Mouse (Mus musculus) stomach, embryonic 16.5 days (tissue): ENCODE data around the gene Zfp428. TPM values are rescaled to one million over a fixed set of nuclear protein-coding genes. Genes with fewer than 3 reads are reported as not detected.
A peak's percentile ranks its signal among the peaks of the same experiment; 100 is the strongest.
"Not testable (repeated sequence)": the region's sequence is repeated elsewhere in the genome, so short reads cannot be mapped to it uniquely, and the experiment has no call there.

ENCODE experiments used
- ATAC-seq: fragments of 200-750 bp; cut with Nextera tagmentation; 2 replicates; pipeline ENCODE4 v1.8.0; 2017; ENCODE audit warnings: moderate number of reproducible peaks, moderate TSS enrichment; ENCODE audit not compliant: insufficient read depth, low FRiP score
- H3K27ac ChIP-seq: fragments of 300-500 bp; sonication (generic); 2 replicates; pipeline ENCODE4 v1.5.1; 2014; ENCODE audit warnings: low read length
- H3K27me3 ChIP-seq: fragments of 300-500 bp; sonication (generic); 2 replicates; pipeline ENCODE4 v1.6.1; 2014; ENCODE audit warnings: low read length, control low read depth, mixed read lengths; ENCODE audit not compliant: control insufficient read depth, insufficient read depth
- H3K36me3 ChIP-seq: fragments of 300-500 bp; sonication (generic); 2 replicates; pipeline ENCODE4 v1.6.1; 2014; ENCODE audit warnings: low read length; ENCODE audit not compliant: control insufficient read depth, insufficient read depth
- H3K4me1 ChIP-seq: fragments of 300-500 bp; sonication (generic); 2 replicates; pipeline ENCODE4 v1.6.1; 2014; ENCODE audit warnings: low read length, control low read depth, mixed read lengths; ENCODE audit not compliant: control insufficient read depth, insufficient read depth
- H3K4me2 ChIP-seq: fragments of 300-500 bp; sonication (generic); 2 replicates; pipeline ENCODE4 v1.6.1; 2014; ENCODE audit warnings: low read depth, low read length, mixed read lengths
- H3K4me3 ChIP-seq: fragments of 300-500 bp; sonication (generic); replicated peaks from 2 replicates; pipeline ENCODE4 v1.5.1; 2014; ENCODE audit warnings: mild to moderate bottlenecking, low read length
- H3K9ac ChIP-seq: fragments of 300-500 bp; sonication (generic); 2 replicates; pipeline ENCODE4 v1.6.1; 2014; ENCODE audit warnings: low read length
- H3K9me3 ChIP-seq: fragments of 300-500 bp; sonication (generic); replicated peaks from 2 replicates; pipeline ENCODE4 v1.6.1; 2016; ENCODE audit warnings: low read length, control low read depth; ENCODE audit not compliant: control insufficient read depth
- WGBS: fragments of 180-500 bp; shearing (Covaris S2); extraction: QIAGEN DNeasy Blood & Tissue Kit; methylation state at CpG from one replicate; pipeline ENCODE4 v1.1.7; 2014; 5-methylcytosine and 5-hydroxymethylcytosine counted together
- polyA plus RNA-seq: library from polyadenylated mRNA; unstranded; fragments of >200 nt; fragmentation: Nextera tagmentation; extraction: Ambion mirVana; gene quantifications from 2 replicates; pipeline ENCODE4 v1.2.1, GENCODE M21; 2015

Gene Zfp428
- polyA plus RNA-seq, 1 experiment from 2014 or later: 24.6 TPM

DNA sequence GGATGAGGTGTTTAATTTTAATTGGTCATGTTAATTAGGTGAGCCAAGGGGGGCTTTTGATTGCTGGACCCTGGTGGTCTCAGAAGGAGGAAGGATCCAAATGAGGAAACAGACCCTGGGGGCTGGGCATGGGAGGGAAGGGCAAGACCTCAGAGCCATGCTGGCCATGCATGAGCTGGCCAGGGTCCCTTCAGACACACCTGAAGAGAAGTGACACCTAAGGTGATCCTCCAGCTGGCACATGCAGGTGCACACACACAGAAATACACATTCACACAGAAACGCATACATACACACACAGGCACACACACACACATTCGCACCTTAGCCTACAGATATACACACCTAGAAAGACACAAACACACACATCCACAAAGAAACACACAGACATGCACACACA, 27.1 kb upstream of the Zfp428 start:
- WGBS: 89% methylated on average over 2 of the region's 2 CpGs
- no peak for ATAC-seq
- no peak overlapping the region for H3K4me3 ChIP-seq
- H3K4me2 ChIP-seq: no peak overlapping the region
- no peaks in the 10 kb centered on the region for H3K36me3 ChIP-seq
- no peaks in the 10 kb centered on the region for H3K9me3 ChIP-seq
- peaks cover 7% of the 10 kb centered on the region; the same call in 1 of the 2 replicates for H3K27me3 ChIP-seq
- H3K4me1 ChIP-seq: peaks cover 14% of the 10 kb centered on the region
- H3K27ac ChIP-seq: no peak overlapping the region
- no peak overlapping the region for H3K9ac ChIP-seq

DNA sequence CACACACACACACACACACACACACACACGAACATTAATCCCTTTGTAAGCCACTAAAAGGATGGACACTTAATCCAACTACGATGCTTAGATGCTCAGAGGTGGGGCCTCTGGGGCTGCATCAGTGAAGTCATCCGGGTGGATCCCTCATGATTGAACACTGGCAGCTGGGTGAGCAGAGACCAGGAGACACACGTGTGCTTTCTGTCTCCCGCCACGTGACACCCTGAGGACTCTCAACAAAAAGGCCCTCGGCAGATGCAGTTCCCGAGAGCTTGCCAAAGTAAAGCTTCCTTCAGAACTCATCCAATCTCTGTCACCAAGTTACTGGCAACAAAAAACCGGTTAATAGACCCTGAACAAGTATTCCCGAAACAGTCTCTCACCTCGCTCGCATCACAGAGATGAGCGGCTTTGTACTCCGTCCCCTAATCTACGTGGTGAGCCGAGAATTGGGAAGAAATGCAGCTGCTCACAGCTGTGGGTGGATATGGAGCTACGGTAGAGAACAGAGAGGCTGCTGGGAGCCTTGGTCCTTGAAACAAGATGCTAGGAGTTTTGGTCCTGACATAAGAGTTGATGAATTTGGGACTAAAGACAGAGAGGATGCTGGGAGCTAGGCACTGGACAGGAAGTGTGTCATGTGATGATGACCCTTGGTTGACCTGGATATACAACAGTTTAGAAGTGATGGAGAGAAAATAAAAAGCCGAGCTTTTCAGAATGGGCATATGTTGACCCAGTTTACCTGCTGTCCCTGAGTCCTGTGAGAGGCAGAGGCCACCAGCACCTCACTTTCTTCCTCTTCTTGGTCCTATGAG, 26.5 kb upstream of the Zfp428 start:
- peak overlapping the region; percentile 35 for H3K27ac ChIP-seq

DNA sequence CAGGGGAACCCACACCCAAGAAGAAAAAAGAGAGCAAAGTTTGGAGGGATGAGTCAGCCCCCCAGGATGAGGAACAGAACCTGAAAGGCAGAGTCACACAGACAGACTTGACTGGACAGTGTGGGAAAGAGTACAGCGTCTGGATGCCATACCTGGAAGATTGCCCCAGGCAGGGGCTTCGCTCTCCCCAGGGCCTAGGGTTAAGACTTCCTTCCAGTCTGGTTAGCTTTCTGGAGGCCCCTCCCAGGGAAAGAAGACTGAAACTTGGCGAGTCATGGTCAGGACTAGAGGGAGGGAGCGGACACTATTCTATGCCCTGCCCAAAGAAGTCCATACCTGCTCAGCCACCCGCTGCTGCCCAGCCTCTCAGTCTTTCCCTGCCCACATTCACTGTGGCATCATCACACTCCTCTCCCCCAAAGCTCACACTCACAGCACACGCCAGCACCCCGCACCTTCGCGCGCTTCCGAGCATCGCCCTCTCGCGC, 25.8 kb upstream of the Zfp428 start:
- peak overlapping the region; percentile 35; the same call in 1 of the 2 replicates for H3K27ac ChIP-seq
- no peaks in the 10 kb centered on the region for H3K9me3 ChIP-seq
- H3K27me3 ChIP-seq: peaks cover 7% of the 10 kb centered on the region; the same call in 1 of the 2 replicates
- H3K9ac ChIP-seq: peak overlapping the region; percentile 80
- H3K4me3 ChIP-seq: peak overlapping the region; percentile 61
- ATAC-seq: peak; percentile 1; the same call in 1 of the 2 replicates
- H3K4me1 ChIP-seq: peaks cover 14% of the 10 kb centered on the region
- H3K36me3 ChIP-seq: no peaks in the 10 kb centered on the region
- 16% methylated on average over 14 of the region's 14 CpGs for WGBS
- H3K4me2 ChIP-seq: peak overlapping the region; percentile 97

More for the DNA sequence above, 26.5 kb upstream of the Zfp428 start:
- no peaks in the 10 kb centered on the region for H3K36me3 ChIP-seq
- H3K4me2 ChIP-seq: peak overlapping the region; percentile 97; the same call in 1 of the 2 replicates
- H3K9ac ChIP-seq: no peak overlapping the region
- no peaks in the 10 kb centered on the region for H3K9me3 ChIP-seq
- no peak for ATAC-seq
- 46% methylated on average over 18 of the region's 18 CpGs for WGBS
- H3K4me1 ChIP-seq: peaks cover 14% of the 10 kb centered on the region
- H3K4me3 ChIP-seq: no peak overlapping the region
- H3K27me3 ChIP-seq: peaks cover 7% of the 10 kb centered on the region; the same call in 1 of the 2 replicates

DNA sequence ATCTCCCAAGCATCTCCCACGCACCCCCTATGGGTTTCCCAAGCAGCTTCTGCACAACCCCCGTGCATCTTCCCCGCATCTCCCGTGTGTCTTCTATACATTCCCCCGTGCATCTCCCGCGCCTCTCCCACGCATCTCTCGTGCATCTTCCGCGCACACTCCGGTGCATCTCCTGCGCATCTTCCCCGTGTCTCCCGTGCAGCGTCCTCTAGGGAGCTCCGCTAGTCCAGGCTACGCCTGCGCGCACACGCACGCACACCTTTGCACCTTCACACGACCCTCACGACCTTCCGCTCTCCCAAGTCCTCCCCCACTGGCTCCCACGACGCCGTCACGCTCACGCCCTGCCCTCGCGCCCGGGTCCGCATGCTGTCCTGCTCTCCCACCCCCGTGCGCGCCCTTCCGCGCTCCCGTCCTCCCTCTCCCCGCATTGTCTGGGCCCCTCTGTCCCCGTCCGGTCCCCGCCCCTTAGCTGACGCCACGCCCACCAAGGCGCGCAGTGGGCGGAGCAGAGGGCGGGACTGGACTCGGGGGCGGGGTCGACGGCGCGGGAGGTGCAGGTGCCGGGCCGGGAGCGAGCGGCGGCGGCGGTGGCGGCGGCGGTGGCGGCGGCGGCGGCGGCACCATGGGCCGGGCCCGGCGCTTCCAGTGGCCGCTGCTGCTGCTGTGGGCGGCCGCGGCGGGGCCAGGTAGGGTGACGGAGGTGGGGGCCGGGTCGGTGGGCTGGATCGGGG, 25.2 kb upstream of the Zfp428 start, which contains the start of gene Cadm4:
TSS of gene Cadm4 (plus strand) at position 550 of the 734 bp plus-strand sequence.
- H3K9ac ChIP-seq: peak within 1 kb of the TSS; percentile 80
- H3K4me3 ChIP-seq: peak within 1 kb of the TSS; percentile 61
- peaks cover 14% of the 10 kb centered on the region for H3K4me1 ChIP-seq
- H3K36me3 ChIP-seq: no peaks in the 10 kb centered on the region
- H3K27me3 ChIP-seq: peaks cover 7% of the 10 kb centered on the region; the same call in 1 of the 2 replicates
- under 1% methylated on average over 71 of the region's 83 CpGs for WGBS
- H3K4me2 ChIP-seq: peak within 1 kb of the TSS; percentile 97
- peak; percentile 89 for ATAC-seq
- H3K9me3 ChIP-seq: no peaks in the 10 kb centered on the region
- peak within 1 kb of the TSS; percentile 33; the same call in 1 of the 2 replicates for H3K27ac ChIP-seq

DNA sequence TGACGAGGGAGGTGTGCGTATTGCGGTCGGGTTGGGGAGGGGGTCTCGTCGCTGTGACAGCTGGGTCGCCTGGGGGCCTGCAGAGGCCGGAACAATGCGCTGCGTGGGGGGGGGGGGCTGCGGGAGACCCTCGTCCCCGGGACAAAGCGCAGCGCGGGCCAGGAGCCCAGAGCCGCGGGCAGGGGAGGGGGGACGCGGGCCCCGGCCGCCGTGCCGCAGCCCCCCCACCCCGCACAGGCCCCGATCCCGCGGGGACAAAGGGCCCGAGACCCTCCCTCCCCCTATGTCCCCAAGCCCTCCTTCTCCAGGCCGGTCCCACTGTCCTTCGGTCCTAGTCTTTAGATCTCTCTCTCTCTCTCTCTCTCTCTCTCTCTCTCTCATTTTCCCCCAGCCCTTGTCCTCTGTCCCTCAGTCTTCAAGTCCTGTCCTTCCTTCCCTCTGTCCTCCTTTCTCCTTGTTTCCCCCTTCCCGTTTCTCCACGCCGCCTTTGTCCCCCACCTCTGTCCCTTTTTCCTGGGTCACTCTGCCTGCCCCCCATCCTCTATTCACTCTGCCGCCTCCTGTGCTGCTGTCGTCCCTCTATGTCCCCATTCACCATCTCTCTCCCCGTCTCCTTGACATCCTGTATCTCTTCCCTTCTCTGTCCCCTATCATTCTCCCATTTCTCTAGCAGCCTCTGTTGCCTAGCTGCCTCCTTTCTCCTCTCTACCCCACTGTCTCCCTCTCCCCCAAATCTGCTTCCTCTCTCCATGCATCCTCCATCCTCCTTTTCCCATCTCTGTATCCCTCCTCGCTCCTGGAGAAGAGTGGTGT, 24.4 kb upstream of the Zfp428 start:
- no peaks in the 10 kb centered on the region for H3K36me3 ChIP-seq
- H3K4me3 ChIP-seq: peak overlapping the region; percentile 61
- H3K4me2 ChIP-seq: peak overlapping the region; percentile 97
- no peaks in the 10 kb centered on the region for H3K9me3 ChIP-seq
- H3K4me1 ChIP-seq: peaks cover 17% of the 10 kb centered on the region
- no peak overlapping the region for H3K27ac ChIP-seq
- H3K9ac ChIP-seq: peak overlapping the region; percentile 80
- ATAC-seq: no peak
- H3K27me3 ChIP-seq: peaks cover 7% of the 10 kb centered on the region; the same call in 1 of the 2 replicates
- 5% methylated on average over 13 of the region's 38 CpGs for WGBS

DNA sequence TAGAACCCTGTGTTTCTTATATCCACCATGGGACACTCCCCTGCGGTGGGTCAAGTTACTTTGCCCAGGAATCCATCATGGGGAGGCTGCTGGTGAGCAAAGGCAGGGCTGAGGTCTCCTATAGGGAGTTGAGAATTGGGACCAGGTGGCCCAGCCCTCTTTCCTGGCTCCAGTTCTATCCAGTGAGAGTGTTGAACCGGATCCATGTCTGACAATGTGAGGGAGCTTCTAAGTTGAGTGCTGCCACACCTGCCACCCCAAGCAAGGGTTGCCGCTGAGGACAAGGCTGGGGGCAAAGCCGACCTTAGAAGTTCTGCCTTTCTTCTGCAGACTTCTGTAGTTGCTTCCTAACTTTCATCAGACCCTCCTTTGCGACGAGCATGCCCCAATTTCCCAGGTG, 23.5 kb upstream of the Zfp428 start:
- not testable (repeated sequence) for H3K9me3 ChIP-seq, ATAC-seq, H3K4me2 ChIP-seq, H3K9ac ChIP-seq, H3K27ac ChIP-seq, H3K27me3 ChIP-seq, H3K36me3 ChIP-seq, H3K4me3 ChIP-seq
- 55% methylated on average over 6 of the region's 6 CpGs for WGBS
- H3K4me1 ChIP-seq: peaks cover 17% of the 10 kb centered on the region

DNA sequence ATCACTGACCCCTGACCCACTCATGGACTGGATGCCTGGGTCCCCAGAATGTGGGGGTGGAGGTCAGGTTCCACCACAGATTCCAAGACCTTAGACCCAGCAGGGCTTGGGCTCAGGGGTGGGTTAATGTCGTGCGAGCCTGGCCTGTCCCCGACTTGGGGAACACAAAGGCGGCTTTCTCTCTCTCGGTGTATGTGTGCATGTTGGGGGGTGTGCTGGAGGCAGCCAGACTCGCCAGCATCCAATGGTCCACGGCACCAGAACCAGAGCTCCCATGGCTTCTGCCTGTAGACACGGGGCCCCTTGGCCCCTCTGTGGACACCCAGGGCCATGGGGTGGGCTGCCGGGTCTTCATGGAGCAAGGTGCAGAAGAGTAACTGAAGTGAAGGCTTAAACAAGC, 21.3 kb upstream of the Zfp428 start:
- Histone ChIP-seq H3K27ac (no peak overlapping the region), H3K36me3 (no peaks in the 10 kb centered on the region), H3K4me3 (no peak overlapping the region), H3K9me3 (no peaks in the 10 kb centered on the region), H3K27me3 (peaks cover 7% of the 10 kb centered on the region; the same call in 1 of the 2 replicates), H3K4me2 (no peak overlapping the region), H3K9ac (no peak overlapping the region), H3K4me1 (peaks cover 14% of the 10 kb centered on the region)
- WGBS: 84% methylated on average over 9 of the region's 9 CpGs
- ATAC-seq: no peak

DNA sequence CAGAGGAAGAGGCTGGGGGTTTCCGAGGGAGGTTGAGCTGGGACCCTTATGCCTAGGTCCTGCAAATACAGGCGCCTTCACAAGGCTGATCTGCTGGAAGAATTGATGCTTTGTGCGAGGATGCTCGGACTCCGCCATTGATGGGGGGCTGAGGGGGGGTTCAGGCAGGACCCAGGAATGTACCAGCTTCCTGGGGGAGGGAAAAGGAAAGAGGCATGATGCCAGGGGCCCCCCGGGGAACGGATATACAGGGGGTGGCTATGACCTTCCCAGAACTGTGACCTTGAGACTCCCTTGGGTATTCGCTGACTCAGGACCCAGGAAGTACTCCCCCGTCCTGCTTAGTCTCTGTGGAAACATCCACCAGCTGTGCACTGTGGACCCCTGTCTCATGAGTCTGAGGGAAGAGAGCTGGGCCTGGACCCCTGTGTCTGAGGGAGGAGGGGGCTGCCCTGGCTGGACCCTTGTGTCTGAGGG, 20.1 kb upstream of the Zfp428 start:
- Histone ChIP-seq H3K9me3 (no peaks in the 10 kb centered on the region), H3K9ac (no peak overlapping the region; the same call in 1 of the 2 replicates), H3K27me3 (peaks cover 7% of the 10 kb centered on the region; the same call in 1 of the 2 replicates), H3K4me1 (0 out of 2 replicates have a peak, but pooled peaks cover 3% of the 10 kb centered on the region), H3K27ac (no peak overlapping the region; the same call in 1 of the 2 replicates), H3K4me3 (no peak overlapping the region), H3K4me2 (no peak overlapping the region), H3K36me3 (no peaks in the 10 kb centered on the region)
- peak; percentile 44 for ATAC-seq
- WGBS: 40% methylated on average over 9 of the region's 9 CpGs
